Mouse (Mus musculus) intestine, embryonic 15.5 days (tissue): ENCODE measurements at regions not wholly inside any gene's neighbourhood (a gene's known extent, or its start where the extent isn't known, plus 50 kb on each side); places are given as distances from the start of the nearest gene placed in this dataset.

Source experiments
- ATAC-seq: fragments of 200-750 bp; cut with Nextera tagmentation; 2 replicates; pipeline ENCODE4 v1.8.0; 2017; ENCODE audit warnings: moderate TSS enrichment, moderate library complexity
- H3K27ac ChIP-seq: fragments of 300-500 bp; sonication (generic); 2 replicates; pipeline ENCODE4 v1.5.1; 2015; ENCODE audit warnings: mild to moderate bottlenecking, inconsistent platforms
- H3K27me3 ChIP-seq: fragments of 300-500 bp; sonication (generic); replicated peaks from 2 replicates; pipeline ENCODE4 v1.6.1; 2015; ENCODE audit warnings: inconsistent platforms
- H3K36me3 ChIP-seq: fragments of 300-500 bp; sonication (generic); 2 replicates; pipeline ENCODE4 v1.6.1; 2015; ENCODE audit warnings: inconsistent platforms
- H3K4me1 ChIP-seq: fragments of 300-500 bp; sonication (generic); replicated peaks from 2 replicates; pipeline ENCODE4 v1.6.1; 2015; ENCODE audit warnings: inconsistent platforms
- H3K4me2 ChIP-seq: fragments of 300-500 bp; sonication (generic); replicated peaks from 2 replicates; pipeline ENCODE4 v1.6.1; 2015; ENCODE audit warnings: mild to moderate bottlenecking, inconsistent platforms
- H3K4me3 ChIP-seq: fragments of 300-500 bp; sonication (generic); replicated peaks from 2 replicates; pipeline ENCODE4 v1.5.1; 2015; ENCODE audit warnings: inconsistent platforms
- H3K9ac ChIP-seq: fragments of 300-500 bp; sonication (generic); 2 replicates; pipeline ENCODE4 v1.6.1; 2015; ENCODE audit warnings: inconsistent platforms
- H3K9me3 ChIP-seq: fragments of 300-500 bp; sonication (generic); 2 replicates; pipeline ENCODE4 v1.6.1; 2016; ENCODE audit warnings: inconsistent platforms
- WGBS: fragments of 180-500 bp; shearing (Covaris S2); methylation state at CpG from one replicate; pipeline ENCODE4 v1.1.7; 2015; 5-methylcytosine and 5-hydroxymethylcytosine counted together

DNA sequence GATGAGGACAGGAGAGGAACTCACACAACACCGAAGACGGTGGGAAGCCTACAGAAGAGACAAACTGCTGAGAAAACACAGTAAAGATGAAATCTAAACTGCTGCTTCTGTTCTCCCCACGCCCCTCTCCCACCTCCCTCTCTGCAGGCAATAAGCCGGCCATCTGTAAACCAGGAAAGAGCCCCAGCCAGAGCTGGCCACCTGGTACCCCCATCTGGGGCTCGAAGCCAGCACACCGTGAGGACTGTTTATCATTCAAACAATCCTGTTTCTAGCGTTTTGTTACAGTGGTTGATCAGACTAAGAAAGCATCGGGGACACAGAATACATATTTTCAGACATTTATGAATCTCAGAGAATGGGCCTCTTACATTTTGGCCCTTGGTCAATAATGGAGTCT lies 270.0 kb upstream of the 9630041A04Rik start:
- Histone ChIP-seq H3K27me3 (no peaks in the 10 kb centered on the region), H3K4me1 (no peaks in the 10 kb centered on the region), H3K4me2 (no peak overlapping the region), H3K36me3 (no peaks in the 10 kb centered on the region), H3K9ac (no peak overlapping the region), H3K9me3 (no peaks in the 10 kb centered on the region), H3K4me3 (no peak overlapping the region), H3K27ac (no peak overlapping the region)
- 53% methylated on average over 8 of the region's 8 CpGs for WGBS
- ATAC-seq, result no peak

DNA sequence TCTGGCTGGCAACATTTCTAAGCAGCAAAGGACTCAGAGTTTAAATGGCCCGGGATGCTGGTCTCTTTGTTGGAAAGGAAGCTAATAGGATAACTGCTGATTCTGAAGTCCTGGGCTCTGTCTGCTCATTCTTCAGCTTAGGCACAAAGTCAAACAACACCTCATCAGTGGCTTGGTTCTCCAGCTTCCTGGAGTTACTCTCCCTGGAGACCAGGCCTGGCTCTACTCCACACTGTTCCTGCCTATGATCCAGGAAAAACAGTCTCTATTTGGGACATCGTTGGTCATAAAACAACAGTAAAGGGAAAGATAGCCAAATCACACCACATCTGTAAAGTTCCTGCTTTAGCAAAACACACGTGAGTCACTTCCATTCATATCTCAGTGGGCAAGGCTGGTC lies 271.3 kb upstream of the 9630041A04Rik start:
- Histone ChIP-seq H3K4me1 (no peaks in the 10 kb centered on the region), H3K9ac (no peak overlapping the region), H3K4me2 (no peak overlapping the region), H3K27ac (no peak overlapping the region), H3K36me3 (no peaks in the 10 kb centered on the region), H3K9me3 (no peaks in the 10 kb centered on the region), H3K27me3 (no peaks in the 10 kb centered on the region), H3K4me3 (no peak overlapping the region)
- WGBS, result 75% methylated on average over 3 of the region's 3 CpGs
- ATAC-seq, result no peak

DNA sequence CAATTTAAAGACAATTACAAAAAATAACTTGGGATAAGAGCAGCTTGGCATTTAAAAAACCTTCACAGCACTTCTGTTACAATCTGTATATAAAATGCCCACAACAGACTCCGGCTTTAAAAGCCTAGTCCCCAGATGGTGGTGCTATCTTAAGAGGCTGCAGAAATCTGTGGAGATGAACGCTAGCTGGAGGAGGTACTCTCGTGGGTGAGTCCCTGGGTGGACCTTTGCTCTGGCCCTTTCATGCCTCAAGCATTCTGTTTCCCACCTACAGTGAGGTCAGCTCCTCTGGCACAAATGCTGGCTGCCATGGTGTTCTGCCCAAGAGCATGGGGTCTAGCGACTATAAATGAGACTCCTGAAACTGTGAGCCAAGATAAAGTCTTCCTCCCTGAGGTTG lies 280.6 kb upstream of the 9630041A04Rik start:
- ATAC-seq, result no peak
- H3K9me3 ChIP-seq, result no peaks in the 10 kb centered on the region
- H3K9ac ChIP-seq, result no peak overlapping the region
- H3K4me2 ChIP-seq, result no peak overlapping the region
- no peaks in the 10 kb centered on the region for H3K4me1 ChIP-seq
- no peaks in the 10 kb centered on the region for H3K36me3 ChIP-seq
- no peaks in the 10 kb centered on the region for H3K27me3 ChIP-seq
- no peak overlapping the region for H3K4me3 ChIP-seq
- no peak overlapping the region for H3K27ac ChIP-seq
- WGBS, result 88% methylated on average over 4 of the region's 4 CpGs

DNA sequence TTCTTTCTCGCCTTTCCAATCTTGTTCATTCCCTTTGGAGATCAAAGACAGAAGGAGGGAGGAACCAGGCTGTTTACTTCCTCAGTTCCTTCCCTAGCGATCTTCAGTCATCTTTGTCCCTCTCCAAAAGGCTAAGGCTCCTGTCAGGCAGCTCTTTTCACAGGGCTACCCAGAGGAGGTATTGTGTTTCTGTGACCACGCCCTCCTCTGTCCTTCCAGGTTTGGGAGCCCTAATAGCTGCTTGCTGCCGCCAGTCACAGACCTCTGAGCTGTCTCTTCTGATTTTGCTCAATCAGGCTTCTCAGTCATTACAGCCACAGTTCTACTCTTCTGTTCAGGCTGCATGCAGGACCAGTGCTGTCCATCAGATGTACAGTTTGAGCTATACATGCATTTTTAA lies 290.9 kb upstream of the 9630041A04Rik start:
- 47% methylated on average over 4 of the region's 4 CpGs for WGBS
- Histone ChIP-seq H3K9ac (no peak overlapping the region), H3K9me3 (no peaks in the 10 kb centered on the region), H3K4me3 (no peak overlapping the region), H3K27ac (no peak overlapping the region), H3K27me3 (no peaks in the 10 kb centered on the region), H3K4me2 (no peak overlapping the region), H3K36me3 (no peaks in the 10 kb centered on the region), H3K4me1 (no peaks in the 10 kb centered on the region)
- no peak for ATAC-seq

DNA sequence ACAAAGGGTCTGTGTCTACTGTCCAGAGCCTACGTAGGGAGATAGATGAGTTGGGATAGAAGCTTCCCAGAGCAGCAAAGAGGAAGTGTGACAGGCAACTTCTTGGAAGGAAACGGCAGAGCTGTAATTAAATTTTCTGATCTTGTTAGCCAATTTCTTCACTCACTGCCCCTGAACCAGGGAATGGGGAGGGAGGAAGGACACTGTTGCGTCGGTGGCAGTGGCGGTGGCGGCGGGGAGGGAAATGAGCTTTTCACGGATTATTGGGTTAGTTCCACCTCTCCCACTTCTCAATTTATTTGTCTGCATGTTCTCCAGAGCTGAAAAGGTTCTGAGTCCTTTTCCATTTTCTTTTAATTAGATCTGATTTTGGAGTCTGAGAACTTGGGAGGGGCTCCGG lies 298.4 kb upstream of the 9630041A04Rik start:
- Histone ChIP-seq H3K27me3 (no peaks in the 10 kb centered on the region), H3K4me2 (no peak overlapping the region), H3K4me1 (no peaks in the 10 kb centered on the region), H3K4me3 (no peak overlapping the region), H3K27ac (no peak overlapping the region), H3K9ac (no peak overlapping the region), H3K9me3 (no peaks in the 10 kb centered on the region), H3K36me3 (no peaks in the 10 kb centered on the region)
- ATAC-seq, result no peak
- WGBS, result 75% methylated on average over 9 of the region's 9 CpGs

- Histone ChIP-seq H3K4me3 (no peak overlapping the region), H3K4me1 (no peaks in the 10 kb centered on the region), H3K27me3 (no peaks in the 10 kb centered on the region), H3K27ac (no peak overlapping the region), H3K4me2 (no peak overlapping the region), H3K9me3 (no peaks in the 10 kb centered on the region), H3K36me3 (no peaks in the 10 kb centered on the region), H3K9ac (no peak overlapping the region)
- no peak for ATAC-seq
- 39% methylated on average over 11 of the region's 11 CpGs for WGBS
These were observed 302.3 kb upstream of the 9630041A04Rik start for GRCm38 (mm10) chr9:101559366-101559765.

DNA sequence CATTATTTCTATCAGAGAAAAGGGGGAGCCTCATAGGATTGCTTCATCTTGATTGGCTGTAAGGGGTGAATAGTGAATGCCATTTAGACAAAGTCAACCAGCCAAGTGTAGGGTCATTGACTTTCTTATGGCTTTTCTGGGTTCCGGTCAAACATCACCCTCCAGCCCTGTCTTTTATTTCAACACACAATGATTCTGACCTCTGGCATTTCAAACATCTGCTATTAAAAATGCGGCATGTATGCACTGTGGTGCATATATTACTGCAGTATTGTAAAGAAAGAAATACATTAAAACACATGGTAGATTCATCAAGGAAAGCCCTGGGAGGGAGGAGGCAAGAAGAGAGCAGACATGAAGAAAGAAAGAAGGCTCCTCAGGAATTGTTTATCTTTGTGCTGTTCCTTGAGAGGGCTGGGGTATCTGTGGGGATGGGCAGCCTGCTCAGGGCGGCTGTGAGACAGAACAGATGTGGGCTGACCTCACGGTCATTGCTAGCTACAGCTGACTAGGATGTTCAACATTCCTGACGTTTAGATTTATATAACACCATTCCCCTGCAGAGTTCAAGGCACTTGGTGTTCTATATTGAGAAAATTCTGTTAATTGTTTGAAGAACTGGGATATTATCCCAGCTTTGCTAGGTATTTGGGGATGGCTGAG lies 303.5 kb upstream of the Ppp2r3a start:
- no peak overlapping the region for H3K9ac ChIP-seq
- no peaks in the 10 kb centered on the region for H3K36me3 ChIP-seq
- H3K4me3 ChIP-seq, result no peak overlapping the region
- ATAC-seq, result peak; percentile 89
- H3K4me2 ChIP-seq, result no peak overlapping the region
- no peak overlapping the region for H3K27ac ChIP-seq
- no peaks in the 10 kb centered on the region for H3K9me3 ChIP-seq
- H3K4me1 ChIP-seq, result no peaks in the 10 kb centered on the region
- no peaks in the 10 kb centered on the region for H3K27me3 ChIP-seq
- 28% methylated on average over 5 of the region's 5 CpGs for WGBS

DNA sequence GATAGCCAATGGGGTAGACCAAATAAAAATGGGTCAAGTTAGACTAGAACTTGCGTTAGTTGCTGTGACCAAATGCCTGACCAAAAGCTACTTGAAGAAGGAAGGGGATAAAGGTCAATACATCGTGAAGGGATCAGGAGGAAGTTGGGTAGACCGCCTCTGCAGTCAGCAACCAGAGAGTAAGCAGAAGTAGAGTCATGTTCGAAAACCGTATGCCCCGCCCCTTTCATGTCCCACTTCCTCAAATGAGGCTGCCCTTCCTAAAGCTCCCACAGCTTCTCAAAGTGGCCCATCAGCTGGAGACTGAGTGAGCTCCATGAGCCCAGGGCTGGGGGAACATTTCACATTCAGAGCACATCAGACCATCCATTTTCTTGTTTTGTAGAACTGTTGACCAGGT lies 301.2 kb upstream of the Ppp2r3a start:
- no peaks in the 10 kb centered on the region for H3K9me3 ChIP-seq
- 90% methylated on average over 6 of the region's 6 CpGs for WGBS
- no peaks in the 10 kb centered on the region for H3K27me3 ChIP-seq
- no peak for ATAC-seq
- no peaks in the 10 kb centered on the region for H3K4me1 ChIP-seq
- no peaks in the 10 kb centered on the region for H3K36me3 ChIP-seq
- no peak overlapping the region for H3K9ac ChIP-seq
- no peak overlapping the region for H3K27ac ChIP-seq
- no peak overlapping the region for H3K4me3 ChIP-seq
- H3K4me2 ChIP-seq, result no peak overlapping the region

DNA sequence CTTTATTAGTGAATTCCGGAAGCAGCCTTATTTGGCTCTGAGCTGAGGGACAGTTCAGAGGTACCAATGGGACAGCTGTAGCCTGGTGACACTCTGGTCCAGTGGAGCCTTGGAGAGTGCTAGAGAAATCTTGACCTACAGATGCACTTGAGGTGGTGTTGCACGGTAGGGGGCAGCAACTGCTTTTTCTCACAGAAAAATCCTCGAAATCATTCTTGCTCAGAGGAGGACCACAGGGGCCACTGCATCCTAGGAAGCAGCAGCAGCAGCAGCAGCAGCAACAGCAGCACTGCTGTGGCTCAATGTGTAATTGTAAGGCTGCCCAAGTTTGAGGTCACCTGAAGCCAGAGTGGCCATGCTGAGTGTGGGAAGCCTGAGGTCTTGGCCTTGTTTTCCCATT lies 299.7 kb upstream of the Ppp2r3a start:
- no peak for ATAC-seq
- 54% methylated on average over 3 of the region's 3 CpGs for WGBS
- Histone ChIP-seq H3K27ac (no peak overlapping the region), H3K4me3 (no peak overlapping the region), H3K27me3 (no peaks in the 10 kb centered on the region), H3K9ac (no peak overlapping the region), H3K36me3 (no peaks in the 10 kb centered on the region), H3K4me1 (no peaks in the 10 kb centered on the region), H3K4me2 (no peak overlapping the region), H3K9me3 (no peaks in the 10 kb centered on the region)

GRCm38 (mm10) chr9:101546213-101546832 lies 294.7 kb upstream of the Ppp2r3a start:
- no peak for ATAC-seq
- Histone ChIP-seq H3K36me3 (no peaks in the 10 kb centered on the region), H3K27ac (no peak overlapping the region), H3K4me2 (no peak overlapping the region), H3K4me3 (no peak overlapping the region), H3K27me3 (no peaks in the 10 kb centered on the region), H3K4me1 (no peaks in the 10 kb centered on the region), H3K9ac (no peak overlapping the region), H3K9me3 (no peaks in the 10 kb centered on the region)
- 44% methylated on average over 10 of the region's 10 CpGs for WGBS

DNA sequence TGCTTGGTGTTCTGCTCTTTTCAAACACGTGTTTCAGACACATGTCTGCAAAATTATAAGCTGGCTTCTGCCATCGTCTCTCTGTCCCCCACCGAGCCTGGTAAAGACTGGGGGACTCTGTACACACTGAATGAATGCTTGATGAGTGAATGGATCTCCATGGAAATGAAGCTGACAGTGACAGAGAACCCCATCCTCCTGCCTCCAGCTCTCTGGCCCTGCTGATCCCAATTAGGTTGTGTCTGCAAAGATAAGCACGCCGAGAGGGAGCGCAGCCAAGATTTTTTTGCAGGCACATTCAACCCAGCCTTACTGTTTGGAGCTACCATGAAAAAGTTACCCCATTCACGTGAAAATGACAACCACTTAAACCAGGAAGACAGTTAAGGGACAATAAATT lies 266.5 kb upstream of the Ppp2r3a start:
- H3K4me1 ChIP-seq, result no peaks in the 10 kb centered on the region
- WGBS, result 51% methylated on average over 7 of the region's 7 CpGs
- H3K27me3 ChIP-seq, result no peaks in the 10 kb centered on the region
- no peak overlapping the region for H3K9ac ChIP-seq
- no peak overlapping the region for H3K4me2 ChIP-seq
- no peak overlapping the region for H3K27ac ChIP-seq
- no peak for ATAC-seq
- H3K4me3 ChIP-seq, result no peak overlapping the region
- H3K36me3 ChIP-seq, result no peaks in the 10 kb centered on the region
- no peaks in the 10 kb centered on the region for H3K9me3 ChIP-seq

GRCm38 (mm10) chr9:101510807-101511206 lies 259.2 kb upstream of the Ppp2r3a start:
- Histone ChIP-seq H3K9me3 (no peaks in the 10 kb centered on the region), H3K4me3 (no peak overlapping the region), H3K4me2 (no peak overlapping the region), H3K27me3 (no peaks in the 10 kb centered on the region), H3K27ac (no peak overlapping the region), H3K9ac (no peak overlapping the region), H3K4me1 (no peaks in the 10 kb centered on the region), H3K36me3 (no peaks in the 10 kb centered on the region)
- no peak for ATAC-seq
- WGBS, result 70% methylated on average over 3 of the region's 3 CpGs

- Histone ChIP-seq H3K4me3 (no peak overlapping the region), H3K27ac (no peak overlapping the region), H3K36me3 (no peaks in the 10 kb centered on the region), H3K9ac (no peak overlapping the region), H3K4me1 (no peaks in the 10 kb centered on the region), H3K27me3 (no peaks in the 10 kb centered on the region), H3K9me3 (no peaks in the 10 kb centered on the region), H3K4me2 (no peak overlapping the region)
- no peak for ATAC-seq
- 81% methylated on average over 9 of the region's 9 CpGs for WGBS
These were observed 257.6 kb upstream of the Ppp2r3a start for GRCm38 (mm10) chr9:101509196-101509595.
